Mouse (Mus musculus) testis, adult 2 months (tissue): ENCODE results near the gene Kbtbd3.

ENCODE experiments used
- CTCF ChIP-seq: fragments of 200-500 bp; IDR thresholded peaks from 2 replicates; pipeline ENCODE4 v1.5.1; 2012; ENCODE audit warnings: low read depth, mild to moderate bottlenecking, inconsistent platforms, low read length, moderate library complexity; ENCODE audit not compliant: control insufficient read depth, insufficient read depth, insufficient replicate concordance
- POLR2A ChIP-seq: fragments of 200-500 bp; IDR thresholded peaks from 2 replicates; pipeline ENCODE4 v1.6.1; 2012; ENCODE audit warnings: low read depth, mild to moderate bottlenecking, inconsistent platforms, low read length, moderate library complexity; ENCODE audit not compliant: control insufficient read depth

GRCm38 (mm10) chr9:4353163-4353562 is 43.5 kb downstream of the Kbtbd3 start:
- no peak for TF ChIP-seq CTCF
- no peak for TF ChIP-seq POLR2A
